21 mouse cellular contexts compared by ENCODE assay signal in the genomic region with DNA sequence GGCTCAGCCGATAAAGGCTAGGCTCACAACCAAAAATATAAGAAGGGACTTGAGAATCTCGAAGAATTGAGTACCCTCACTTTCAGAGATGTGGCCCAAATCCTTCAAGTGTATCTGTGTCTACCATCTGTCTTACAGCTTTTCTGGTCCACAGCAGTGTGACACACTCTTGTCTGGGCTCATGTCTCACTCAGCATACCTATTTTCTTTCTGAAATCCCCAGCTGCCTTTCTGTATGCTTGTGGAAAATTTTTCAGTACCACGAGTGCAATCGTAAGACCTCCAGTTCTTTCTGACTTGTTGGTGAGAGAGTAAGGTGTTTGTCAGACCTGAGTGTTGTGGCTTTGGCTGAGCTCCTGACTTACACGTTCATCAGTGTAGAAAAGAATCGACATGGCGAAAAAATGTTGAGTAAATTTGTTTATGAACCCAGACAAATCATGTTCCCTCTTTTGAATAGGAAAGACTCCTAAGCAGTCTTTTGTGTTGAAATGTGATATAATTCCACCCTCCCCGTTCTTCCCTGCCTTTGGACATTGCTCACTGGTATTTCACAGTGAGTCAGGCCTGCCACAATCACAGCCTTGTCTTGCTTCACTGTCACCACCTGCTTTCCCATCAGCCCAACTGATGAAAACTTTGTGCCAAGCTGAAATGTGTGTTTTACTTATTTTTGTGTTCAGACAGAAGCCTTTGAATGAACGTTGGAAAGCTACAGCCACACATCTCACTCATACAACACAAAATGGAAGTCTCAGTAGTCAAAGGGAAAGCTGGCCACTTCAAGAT.
DNase-seq lines count a peak whose midpoint lies in the region; TF ChIP-seq lines count a peak whose summit lies in the region.
"Had no signal": no experiment of that assay in that cellular context is flagged by ENCODE, and none has a peak within 500 bp of the region (broad histone marks: within the 10 kb centered on the region; RNA-seq: fewer than 3 reads in every experiment).

No protein-coding gene starts in this region.

- no peaks in the 10 kb centered on the region for H3K9me3 ChIP-seq in CH12.LX (replicated peaks; ENCODE audit: low read length)
- H3K9me3 ChIP-seq: forebrain, embryonic 10.5 days; hindbrain, embryonic 10.5 days; hindbrain, embryonic 15.5 days; limb, embryonic 13.5 days; midbrain, embryonic 13.5 days had no signal

- peaks cover 0 to 21% of the 10 kb centered on the region in 2 experiments; a peak in 3 of 4 replicates for H3K4me1 ChIP-seq in CH12.LX (ENCODE audit: control insufficient read depth in 1 of 2, insufficient read depth in 2 of 2)
- peaks cover 3% of the 10 kb centered on the region; the same call in 1 of the 2 replicates for H3K4me1 ChIP-seq in embryonic fibroblast, embryonic 13.5 days (ENCODE audit: control insufficient read depth, insufficient read depth, low read length)
- H3K4me1 ChIP-seq: hindbrain, embryonic 15.5 days; limb, embryonic 13.5 days had no signal

- dilution Hi-C loops in CH12.LX (cut with MboI; ENCODE audit: extremely low pct_ligation_motif_present, extremely low pct_unique_long_range_greater_than_20kb, low sequenced_read_pairs), result no loop called here

- TF ChIP-seq POLR2A in CH12.LX (IDR thresholded peaks at IDR 0.05; ENCODE audit: low read depth, low read length), result no peak
- no peak for TF ChIP-seq POLR2A in embryonic fibroblast, embryonic 13.5 days (IDR thresholded peaks at IDR 0.05; ENCODE audit: low read depth, low read length)

- DNase-seq in layer of hippocampus, adult 2 months (ENCODE audit: low spot score in 2 of 2), result no peak
- DNase-seq in layer of hippocampus, postnatal 36 days, result no peak
- peak; percentile 49 for DNase-seq in 3134 (ENCODE audit: extremely low read depth, insufficient read length, low spot score)
- peak; percentile 41 for DNase-seq in CH12.LX (ENCODE audit: extremely low read depth)
- no peak for DNase-seq in cerebellum, postnatal 14 days
- DNase-seq in B cell, adult 2 months, result no peak
- DNase-seq: adrenal gland, postnatal 25 days; cerebellum, adult 18-20 months; gastrocnemius, postnatal 14 days; heart, postnatal 14 days; kidney, adult 11 months; kidney, postnatal 36 days; liver, postnatal 0 days had no signal

- TF ChIP-seq CTCF in layer of hippocampus, adult 2 months (conservative IDR thresholded peaks at IDR 0.05), result no peak
- TF ChIP-seq CTCF in CH12.LX (conservative IDR thresholded peaks at IDR 0.05 in 1 of 2, IDR thresholded peaks at IDR 0.05 in 1 of 2; ENCODE audit: low read depth in 2 of 2, low read length in 2 of 2), result no peak
- TF ChIP-seq CTCF in embryonic fibroblast, embryonic 13.5 days (IDR thresholded peaks at IDR 0.05; ENCODE audit: borderline replicate concordance, insufficient read depth, low read length), result no peak

- no peaks in the 10 kb centered on the region for H3K79me2 ChIP-seq in CH12.LX (replicated peaks; ENCODE audit: control insufficient read depth, extremely low read depth, insufficient read depth, poor library complexity, severe bottlenecking)

- H3K27me3 ChIP-seq in CH12.LX (replicated peaks), result no peaks in the 10 kb centered on the region
- H3K27me3 ChIP-seq: hindbrain, embryonic 15.5 days; limb, embryonic 13.5 days; midbrain, embryonic 13.5 days had no signal

- no peak overlapping the region for H3K4me3 ChIP-seq in layer of hippocampus, adult 2 months
- no peak overlapping the region for H3K4me3 ChIP-seq in CH12.LX (replicated peaks in 1 of 3; ENCODE audit: low read depth in 2 of 3, low read length in 2 of 3, poor library complexity in 1 of 3)
- H3K4me3 ChIP-seq in embryonic fibroblast, embryonic 13.5 days (ENCODE audit: insufficient read depth, low read length), result no peak overlapping the region
- H3K4me3 ChIP-seq: forebrain, embryonic 10.5 days; hindbrain, embryonic 10.5 days; hindbrain, embryonic 15.5 days; limb, embryonic 13.5 days; midbrain, embryonic 13.5 days had no signal

- H3K4me2 ChIP-seq in CH12.LX (ENCODE audit: insufficient read depth, low read depth, poor library complexity, severe bottlenecking), result no peak overlapping the region
- H3K4me2 ChIP-seq: hindbrain, embryonic 15.5 days; limb, embryonic 13.5 days; liver, embryonic 11.5 days; midbrain, embryonic 13.5 days had no signal

- no peaks in the 10 kb centered on the region for H3K36me3 ChIP-seq in CH12.LX (replicated peaks in 1 of 2; ENCODE audit: control insufficient read depth in 1 of 2, insufficient read depth in 1 of 2, low read length in 1 of 2)
- H3K36me3 ChIP-seq: forebrain, embryonic 10.5 days; hindbrain, embryonic 10.5 days; hindbrain, embryonic 15.5 days; limb, embryonic 13.5 days; midbrain, embryonic 13.5 days had no signal

- TF ChIP-seq RAD21 in CH12.LX (IDR thresholded peaks at IDR 0.05; ENCODE audit: low read depth, low read length), result no peak

- no peak; the same call in 1 of the 2 replicates for TF ChIP-seq EP300 in CH12.LX (IDR thresholded peaks at IDR 0.05; ENCODE audit: low read length)

- no peak overlapping the region for H3K9ac ChIP-seq in CH12.LX (ENCODE audit: insufficient read depth, low read depth)
- H3K9ac ChIP-seq: hindbrain, embryonic 15.5 days; limb, embryonic 13.5 days; liver, postnatal 0 days; midbrain, embryonic 13.5 days had no signal

- in situ Hi-C loops in CH12.LX (cut with MboI; ENCODE audit: low pct_ligation_motif_present, low pct_unique_long_range_greater_than_20kb, low sequenced_read_pairs), result no loop called here

- peak overlapping the region; percentile 14; the same call in 1 of the 2 replicates for H3K27ac ChIP-seq in layer of hippocampus, adult 2 months
- H3K27ac ChIP-seq in CH12.LX (ENCODE audit: insufficient read depth, low read depth), result no peak overlapping the region
- peak overlapping the region; percentile 57 for H3K27ac ChIP-seq in embryonic fibroblast, embryonic 13.5 days (ENCODE audit: insufficient read depth, low read length)
- H3K27ac ChIP-seq: forebrain, embryonic 10.5 days; hindbrain, embryonic 10.5 days; hindbrain, embryonic 15.5 days; limb, embryonic 13.5 days; macrophage; midbrain, embryonic 13.5 days had no signal

TF ChIP-seq in CH12.LX, 34 proteins besides CTCF, POLR2A, EP300 and RAD21:
- TF ChIP-seq MYC (IDR thresholded peaks at IDR 0.05; ENCODE audit: low read depth, low read length) (0 out of 2 replicates have a peak, but pooled peaks have one; percentile 16), TBP (conservative IDR thresholded peaks at IDR 0.05; ENCODE audit: low read depth, low read length) (no peak)
TF ChIP-seq in CH12.LX: peak in this region for 1.

Comparison
In these comparisons a context has a peak if more than half of its experiments do, and no peak if none do; other contexts are left out.
1. DNase-seq: peak in 3134 (single experiment) and CH12.LX (single experiment); none in layer of hippocampus, adult 2 months (0 of 2), layer of hippocampus, postnatal 36 days (0 of 2), cerebellum, postnatal 14 days (0 of 2) and B cell, adult 2 months (0 of 2).